Mouse (Mus musculus): ENCODE data around the gene Rsg1. TPM values are rescaled to one million over a fixed set of nuclear protein-coding genes. Genes with fewer than 3 reads are reported as not detected.

Gene Rsg1
- polyA plus RNA-seq, 2 experiments, result 0.56 to 0.78 TPM

DNA sequence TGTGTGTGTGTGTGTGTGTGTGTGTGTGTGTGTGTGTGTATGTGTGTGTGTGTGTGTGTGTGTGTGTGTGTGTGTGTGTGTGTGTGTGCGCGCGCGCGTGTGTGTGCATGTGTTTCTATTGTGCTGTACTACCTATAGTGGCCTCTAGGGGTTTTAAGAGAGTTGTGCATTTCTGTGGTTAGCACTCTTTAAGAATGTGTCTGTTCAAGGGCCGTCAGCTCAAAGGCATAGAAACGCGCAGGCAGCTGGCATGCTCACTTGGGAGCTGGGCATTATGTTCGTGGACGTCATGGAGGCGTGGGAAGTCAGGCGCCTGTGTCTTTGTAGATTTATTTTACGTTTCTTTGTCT, 16.1 kb upstream of the Rsg1 start:
- no peak overlapping the region for H3K27ac ChIP-seq
- no peaks in the 10 kb centered on the region for H3K27me3 ChIP-seq (ENCODE audit: control insufficient read depth, insufficient read depth, low read length)
- H3K4me1 ChIP-seq (replicated peaks; ENCODE audit: control insufficient read depth in 2 of 2, insufficient read depth in 2 of 2, low read length in 1 of 2), result no peaks in the 10 kb centered on the region
- DNase-seq (ENCODE audit: low read depth in 3 of 3, low spot score in 3 of 3) (no peak), ATAC-seq (ENCODE audit: insufficient read depth) (no peak)
- WGBS (ENCODE audit: insufficient replicate concordance), result 94% methylated on average over 13 of the region's 13 CpGs
- H3K9me3 ChIP-seq (ENCODE audit: control insufficient read depth, low read length), result no peaks in the 10 kb centered on the region
- no peak overlapping the region for H3K4me2 ChIP-seq (ENCODE audit: low read depth)
- no peak overlapping the region for H3K4me3 ChIP-seq (ENCODE audit: insufficient read depth in 1 of 2, low read depth in 2 of 2, low read length in 2 of 2)
- H3K36me3 ChIP-seq (replicated peaks; ENCODE audit: control insufficient read depth, insufficient read depth, low read depth), result peaks cover 50% of the 10 kb centered on the region
- peak; percentile 20; the same call in 1 of the 2 replicates for TF ChIP-seq CTCF (IDR thresholded peaks at IDR 0.05; ENCODE audit: low read depth)
- TF ChIP-seq EP300 (IDR thresholded peaks at IDR 0.05; ENCODE audit: low read depth), result no peak
- H3K9ac ChIP-seq (replicated peaks), result no peak overlapping the region

DNA sequence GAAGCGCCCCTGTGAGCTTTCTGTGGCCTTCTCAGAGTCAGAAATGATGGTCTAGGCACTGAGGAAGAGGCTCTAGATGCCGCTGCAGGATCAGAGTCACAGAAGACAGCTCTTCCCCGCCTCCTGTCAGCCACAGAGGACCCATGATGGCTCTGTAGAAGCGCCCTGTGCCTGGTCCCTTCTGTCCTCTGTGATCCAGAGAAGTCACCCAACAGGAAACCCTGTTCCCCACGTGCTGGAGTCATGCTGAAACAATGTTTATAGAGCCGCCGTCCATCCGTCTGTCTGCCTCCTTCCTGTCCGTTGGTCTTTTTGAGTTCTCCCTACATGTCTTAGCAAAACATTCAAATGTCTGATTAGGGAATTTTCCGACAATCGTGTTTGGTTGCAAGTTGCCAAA, 12.8 kb upstream of the Rsg1 start:
- no peak for TF ChIP-seq EP300 (IDR thresholded peaks at IDR 0.05; ENCODE audit: low read depth)
- no peak for TF ChIP-seq CTCF (IDR thresholded peaks at IDR 0.05; ENCODE audit: low read depth)
- 47% methylated on average over 11 of the region's 11 CpGs for WGBS (ENCODE audit: insufficient replicate concordance)
- no peaks in the 10 kb centered on the region for H3K27me3 ChIP-seq (ENCODE audit: control insufficient read depth, insufficient read depth, low read length)
- no peak overlapping the region for H3K27ac ChIP-seq
- no peaks in the 10 kb centered on the region for H3K4me1 ChIP-seq (replicated peaks; ENCODE audit: control insufficient read depth in 2 of 2, insufficient read depth in 2 of 2, low read length in 1 of 2)
- peaks cover 41% of the 10 kb centered on the region for H3K36me3 ChIP-seq (replicated peaks; ENCODE audit: control insufficient read depth, insufficient read depth, low read depth)
- DNase-seq (ENCODE audit: low read depth in 3 of 3, low spot score in 3 of 3) (no peak), ATAC-seq (ENCODE audit: insufficient read depth) (no peak)
- no peaks in the 10 kb centered on the region for H3K9me3 ChIP-seq (ENCODE audit: control insufficient read depth, low read length)
- H3K4me3 ChIP-seq (ENCODE audit: insufficient read depth in 1 of 2, low read depth in 2 of 2, low read length in 2 of 2), result no peak overlapping the region
- no peak overlapping the region for H3K9ac ChIP-seq (replicated peaks)
- H3K4me2 ChIP-seq (ENCODE audit: low read depth), result no peak overlapping the region

DNA sequence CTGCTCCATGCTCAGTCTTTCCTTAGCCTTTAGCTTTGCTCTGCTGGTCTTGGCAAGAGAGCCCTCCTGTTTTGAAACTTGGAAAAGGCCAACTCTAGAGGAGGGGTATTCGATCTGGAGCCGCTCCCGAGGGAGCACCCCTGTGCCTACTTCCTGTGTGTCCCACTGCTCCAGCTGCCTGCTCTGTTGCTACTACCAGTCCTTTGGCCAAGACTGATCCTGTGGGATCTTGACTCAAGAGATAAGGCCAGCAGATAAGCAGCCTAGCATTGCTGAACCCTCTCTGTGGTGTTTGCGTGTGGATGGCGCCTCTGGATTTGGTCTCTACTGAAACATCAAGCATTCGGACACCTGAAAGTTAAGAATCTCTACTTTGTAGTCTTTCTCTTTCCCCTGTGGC, 11.6 kb upstream of the Rsg1 start:
- Histone ChIP-seq H3K9ac (replicated peaks) (no peak overlapping the region), H3K4me2 (ENCODE audit: low read depth) (no peak overlapping the region), H3K4me1 (replicated peaks; ENCODE audit: control insufficient read depth in 2 of 2, insufficient read depth in 2 of 2, low read length in 1 of 2) (no peaks in the 10 kb centered on the region), H3K4me3 (ENCODE audit: insufficient read depth in 1 of 2, low read depth in 2 of 2, low read length in 2 of 2) (no peak overlapping the region), H3K27me3 (ENCODE audit: control insufficient read depth, insufficient read depth, low read length) (no peaks in the 10 kb centered on the region), H3K36me3 (replicated peaks; ENCODE audit: control insufficient read depth, insufficient read depth, low read depth) (peaks cover 30% of the 10 kb centered on the region), H3K9me3 (ENCODE audit: control insufficient read depth, low read length) (no peaks in the 10 kb centered on the region), H3K27ac (no peak overlapping the region)
- DNase-seq (ENCODE audit: low read depth in 3 of 3, low spot score in 3 of 3) (no peak), ATAC-seq (ENCODE audit: insufficient read depth) (no peak)
- WGBS (ENCODE audit: insufficient replicate concordance), result 77% methylated on average over 6 of the region's 6 CpGs
- no peak for TF ChIP-seq CTCF (IDR thresholded peaks at IDR 0.05; ENCODE audit: low read depth)
- TF ChIP-seq EP300 (IDR thresholded peaks at IDR 0.05; ENCODE audit: low read depth), result no peak

DNA sequence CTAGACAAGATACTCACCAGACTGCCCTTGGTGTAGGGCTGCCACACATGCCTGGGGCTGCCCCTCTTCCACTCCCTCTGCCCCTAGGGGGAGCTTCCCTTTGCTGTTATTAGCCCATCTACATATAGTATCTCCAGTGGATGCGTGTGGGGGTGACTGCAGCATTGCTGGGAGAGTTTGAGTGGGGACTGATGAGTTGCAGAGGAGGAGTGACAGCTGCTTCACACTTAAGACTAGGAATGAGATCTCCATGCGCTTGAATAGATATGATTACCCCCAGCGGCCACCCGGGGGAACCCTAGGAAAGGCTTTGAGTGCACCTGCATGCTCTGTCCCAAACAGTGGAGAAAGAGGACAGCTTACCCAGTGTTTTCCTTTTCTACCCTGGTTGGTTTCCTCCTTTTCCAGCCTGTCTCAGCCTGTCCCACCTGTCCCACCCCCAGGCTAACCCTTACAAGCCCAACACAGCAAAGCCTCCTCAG, 9.1 kb upstream of the Rsg1 start:
- Histone ChIP-seq H3K36me3 (replicated peaks; ENCODE audit: control insufficient read depth, insufficient read depth, low read depth) (peaks cover 14% of the 10 kb centered on the region), H3K4me1 (replicated peaks; ENCODE audit: control insufficient read depth in 2 of 2, insufficient read depth in 2 of 2, low read length in 1 of 2) (no peaks in the 10 kb centered on the region), H3K9me3 (ENCODE audit: control insufficient read depth, low read length) (no peaks in the 10 kb centered on the region), H3K27ac (no peak overlapping the region), H3K4me3 (ENCODE audit: insufficient read depth in 1 of 2, low read depth in 2 of 2, low read length in 2 of 2) (no peak overlapping the region), H3K9ac (replicated peaks) (no peak overlapping the region), H3K27me3 (ENCODE audit: control insufficient read depth, insufficient read depth, low read length) (no peaks in the 10 kb centered on the region), H3K4me2 (ENCODE audit: low read depth) (no peak overlapping the region)
- TF ChIP-seq CTCF (IDR thresholded peaks at IDR 0.05; ENCODE audit: low read depth) (peak; percentile 31), EP300 (IDR thresholded peaks at IDR 0.05; ENCODE audit: low read depth) (no peak)
- ATAC-seq (ENCODE audit: insufficient read depth), result 0 out of 2 replicates have a peak, but pooled peaks have one; percentile 38
- DNase-seq (ENCODE audit: low read depth in 3 of 3, low spot score in 3 of 3), result no peak
- WGBS (ENCODE audit: insufficient replicate concordance), result 71% methylated on average over 4 of the region's 4 CpGs

DNA sequence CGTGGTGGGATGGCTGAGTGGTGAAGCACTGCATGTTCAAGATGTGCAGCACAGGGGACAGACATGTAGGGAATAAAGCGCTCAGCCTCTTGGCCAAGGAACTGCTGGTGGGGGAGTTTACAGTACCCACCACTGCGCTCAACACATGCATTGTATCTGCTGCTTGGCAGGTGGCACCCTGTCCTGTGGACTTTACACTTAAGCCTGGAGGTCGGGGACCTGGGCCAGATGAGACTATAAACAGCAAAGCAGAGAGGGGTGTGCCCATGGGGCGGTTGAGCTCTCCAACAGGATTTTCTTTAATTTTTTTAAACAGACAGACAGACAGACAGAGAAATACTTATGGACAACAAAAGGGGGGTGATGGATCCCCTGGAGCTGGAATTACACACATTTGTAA, 6.7 kb upstream of the Rsg1 start:
- no peak for DNase-seq (ENCODE audit: low read depth in 3 of 3, low spot score in 3 of 3)
- no peak for ATAC-seq (ENCODE audit: insufficient read depth)
- no peaks in the 10 kb centered on the region for H3K4me1 ChIP-seq (replicated peaks; ENCODE audit: control insufficient read depth in 2 of 2, insufficient read depth in 2 of 2, low read length in 1 of 2)
- H3K9me3 ChIP-seq (ENCODE audit: control insufficient read depth, low read length), result no peaks in the 10 kb centered on the region
- H3K27ac ChIP-seq, result no peak overlapping the region
- H3K4me3 ChIP-seq (ENCODE audit: insufficient read depth in 1 of 2, low read depth in 2 of 2, low read length in 2 of 2), result no peak overlapping the region
- TF ChIP-seq CTCF (IDR thresholded peaks at IDR 0.05; ENCODE audit: low read depth) (no peak), EP300 (IDR thresholded peaks at IDR 0.05; ENCODE audit: low read depth) (no peak)
- no peaks in the 10 kb centered on the region; the same call in 1 of the 2 replicates for H3K36me3 ChIP-seq (replicated peaks; ENCODE audit: control insufficient read depth, insufficient read depth, low read depth)
- no peaks in the 10 kb centered on the region for H3K27me3 ChIP-seq (ENCODE audit: control insufficient read depth, insufficient read depth, low read length)
- 85% methylated on average over 5 of the region's 5 CpGs for WGBS (ENCODE audit: insufficient replicate concordance)
- H3K9ac ChIP-seq (replicated peaks), result no peak overlapping the region
- H3K4me2 ChIP-seq (ENCODE audit: low read depth), result no peak overlapping the region
